Mouse (Mus musculus): Measurements from ENCODE around the gene Erc2.

Erc2 gene

DNA sequence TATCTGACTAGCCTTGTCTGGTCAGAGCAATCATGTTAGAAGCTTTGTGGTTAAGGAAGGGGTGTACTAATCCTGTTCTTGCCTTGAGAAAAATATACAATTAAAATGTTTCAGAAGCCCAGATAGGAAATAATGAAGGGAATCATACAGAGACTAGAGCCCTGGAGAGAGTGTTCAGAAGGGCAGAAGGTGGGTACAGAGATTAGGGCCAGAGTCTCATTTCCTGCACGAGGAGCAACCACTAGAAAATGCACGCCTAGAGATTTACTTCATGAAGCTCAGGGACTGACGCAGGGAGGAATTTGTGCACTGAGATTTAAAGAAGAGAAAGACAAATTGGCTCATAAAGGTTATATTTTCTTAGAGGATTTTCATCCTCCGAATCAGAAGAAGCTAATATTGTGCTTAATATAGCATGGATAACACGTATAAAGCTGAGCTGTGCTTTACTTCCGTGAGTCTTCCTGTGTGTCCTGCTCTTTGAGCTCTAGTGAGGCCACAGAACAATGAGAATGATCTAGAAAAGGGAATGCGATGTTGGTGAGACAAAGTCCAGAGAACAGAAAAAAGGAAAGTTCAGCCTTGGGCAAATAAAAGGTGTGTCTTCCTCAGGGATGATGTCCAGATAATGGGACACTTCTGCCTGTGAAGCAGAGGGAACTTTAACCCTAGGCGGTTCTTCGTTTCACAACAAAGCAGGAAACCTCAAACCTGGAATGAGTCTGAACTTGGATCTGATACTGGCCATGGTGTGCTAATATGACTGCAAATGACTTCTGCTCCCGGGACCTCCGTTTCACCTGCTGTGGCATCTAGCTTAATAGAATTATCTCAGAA lies 45.0 kb downstream of the Erc2 start:
- no peak for DNase-seq (ENCODE audit: low spot score)

DNA sequence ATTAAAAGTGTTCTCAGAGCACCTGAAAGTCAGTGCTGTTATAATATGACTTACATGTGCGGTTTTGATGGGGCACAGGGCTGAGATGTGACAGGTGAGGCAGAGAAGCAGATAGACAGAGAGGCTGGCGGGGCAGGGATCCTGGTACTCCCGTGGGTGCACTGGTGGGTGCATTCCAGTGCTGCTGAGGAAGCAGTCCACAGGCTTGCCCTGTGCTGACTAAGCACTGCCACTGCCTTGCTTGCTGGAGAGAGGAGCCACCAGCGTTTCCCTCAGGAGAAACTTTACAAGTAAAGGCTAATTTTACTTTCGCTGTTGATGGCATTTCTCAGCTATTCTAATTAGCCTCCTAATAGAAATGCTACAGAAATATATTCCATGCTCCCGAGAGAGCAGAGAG lies 45.9 kb downstream of the Erc2 start:
- no peak for DNase-seq (ENCODE audit: low spot score)

DNA sequence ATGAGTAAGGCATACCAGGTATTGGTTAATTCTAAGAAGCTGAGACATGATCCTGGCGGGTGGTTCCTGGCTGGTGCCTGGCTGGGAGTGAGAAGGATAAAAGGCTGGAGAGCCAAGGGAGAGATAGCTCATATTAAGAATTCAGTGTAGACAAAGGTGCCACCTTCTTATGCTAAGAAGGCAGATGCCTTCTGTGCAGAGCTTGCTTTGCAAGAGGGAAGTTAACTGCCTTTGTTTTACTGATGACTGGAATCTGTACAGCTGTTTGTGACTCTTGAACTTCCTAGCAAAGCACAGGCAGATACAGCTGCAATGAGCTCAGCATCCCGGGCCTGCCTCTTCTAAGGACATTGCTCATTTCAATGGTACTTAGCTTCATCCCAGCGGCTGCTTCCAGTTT lies 47.7 kb downstream of the Erc2 start:
- DNase-seq (ENCODE audit: low spot score) = no peak

DNA sequence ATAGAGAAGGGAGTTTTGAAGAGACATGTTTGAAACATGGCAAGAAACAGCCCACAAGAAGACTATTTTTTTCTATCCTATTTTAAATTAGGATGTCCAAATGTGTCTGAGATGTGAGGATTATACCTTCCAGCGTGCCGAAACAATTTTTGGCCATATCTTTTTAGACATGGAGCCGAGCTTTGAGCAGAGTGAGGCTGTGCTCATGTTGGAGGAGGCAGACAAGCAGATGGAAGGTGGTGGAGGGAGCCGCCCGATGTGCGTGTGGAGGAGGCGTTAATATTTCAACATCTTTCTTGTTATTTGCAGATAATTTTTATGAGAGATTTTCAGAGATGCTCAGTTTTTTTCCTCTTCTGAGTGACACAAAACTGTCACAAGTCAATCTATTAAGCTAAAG lies 50.5 kb downstream of the Erc2 start:
- no peak for DNase-seq (ENCODE audit: low spot score)

DNA sequence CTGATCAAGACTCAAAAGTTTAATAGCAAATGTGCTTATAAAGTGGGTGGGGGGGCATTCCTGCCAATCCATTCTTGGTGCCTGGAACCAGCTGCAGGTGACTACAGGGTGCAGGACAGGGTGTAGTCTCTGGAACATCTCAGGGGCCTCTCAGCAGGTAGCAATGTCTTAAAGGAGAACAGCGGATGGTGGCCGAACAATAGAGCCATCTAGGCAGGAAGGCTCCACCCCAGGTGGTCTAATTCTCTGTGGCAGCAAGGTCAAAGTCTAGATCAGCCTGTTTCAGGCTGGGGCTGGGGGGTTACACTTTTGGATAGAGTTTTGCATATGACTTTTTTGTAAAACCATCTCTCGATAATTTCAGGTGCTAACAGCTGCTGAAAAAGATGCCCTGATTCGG lies 51.9 kb downstream of the Erc2 start:
- DNase-seq (ENCODE audit: low spot score) = no peak

DNA sequence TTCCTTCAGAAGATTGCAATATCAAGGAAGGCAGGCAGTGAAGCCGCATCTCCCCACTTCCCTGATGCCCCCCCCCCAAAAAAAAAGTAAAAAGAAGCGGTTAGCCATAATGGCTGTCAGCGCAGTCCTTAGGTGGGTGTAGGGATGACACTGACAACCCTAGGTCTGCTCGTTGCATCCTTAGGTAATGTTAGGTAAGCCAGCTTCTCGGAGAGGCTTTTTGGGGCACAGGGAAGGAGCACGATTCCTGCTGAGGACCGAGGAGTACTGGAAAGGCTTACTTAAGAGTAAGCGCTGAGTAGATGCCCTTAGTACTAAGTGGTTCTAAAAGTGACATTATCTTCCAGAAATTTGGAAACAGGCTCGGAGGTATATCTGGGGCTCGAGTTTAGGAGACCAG lies 52.3 kb downstream of the Erc2 start:
- no peak for DNase-seq (ENCODE audit: low spot score)

DNA sequence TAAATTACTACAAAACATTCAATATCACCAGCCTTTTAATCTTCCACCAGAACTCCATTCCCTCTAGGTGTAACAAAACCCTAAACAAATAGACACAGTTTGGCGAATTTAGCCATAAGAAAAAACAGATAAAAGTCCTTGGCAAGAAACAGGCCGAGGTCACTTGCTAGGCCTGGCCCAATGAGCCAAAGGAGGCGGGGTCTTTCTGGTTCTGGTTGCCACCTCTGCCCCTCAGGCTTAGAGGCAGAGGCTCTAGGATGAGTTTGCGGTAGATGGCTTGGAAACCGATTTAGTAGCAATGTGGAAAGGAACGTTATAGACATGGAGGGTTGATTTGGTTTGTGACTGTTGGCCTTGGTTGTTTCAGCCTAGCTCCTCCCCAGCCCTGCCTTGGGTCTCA lies 52.8 kb downstream of the Erc2 start:
- DNase-seq (ENCODE audit: low spot score) = no peak

DNA sequence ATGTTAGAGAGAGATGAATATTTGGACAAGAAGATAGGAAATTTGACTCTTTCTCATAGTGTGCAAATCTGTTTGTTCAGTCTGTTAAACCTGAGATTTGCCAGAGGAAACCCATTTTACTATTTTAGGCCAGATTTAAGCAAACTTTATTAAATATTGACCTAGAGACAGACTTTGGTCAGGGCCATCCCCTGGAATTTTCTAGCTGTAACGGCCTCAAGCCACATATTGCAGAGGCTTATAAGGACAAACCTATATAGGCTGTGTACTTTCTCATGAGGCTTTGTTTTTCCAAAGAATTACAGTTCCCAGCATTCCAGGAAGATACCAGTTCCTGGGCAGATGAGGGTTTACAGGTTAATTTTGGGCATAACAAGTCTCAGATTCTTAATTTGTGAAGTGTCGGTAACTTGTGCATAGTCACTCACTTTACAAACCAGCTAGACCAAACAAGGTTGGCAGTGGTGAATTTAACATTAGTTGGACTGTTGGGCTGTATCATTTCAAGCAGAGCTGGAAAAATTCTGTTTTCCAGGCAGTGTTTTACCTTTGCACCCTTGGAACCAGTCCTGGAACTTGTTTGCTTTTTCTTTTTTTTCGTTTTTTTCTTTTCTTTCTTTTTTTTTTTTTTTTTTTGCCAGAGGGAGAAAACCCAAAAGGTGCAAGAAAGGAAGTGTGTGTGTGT lies 60.3 kb downstream of the Erc2 start:
- no peak for DNase-seq (ENCODE audit: low spot score)

DNA sequence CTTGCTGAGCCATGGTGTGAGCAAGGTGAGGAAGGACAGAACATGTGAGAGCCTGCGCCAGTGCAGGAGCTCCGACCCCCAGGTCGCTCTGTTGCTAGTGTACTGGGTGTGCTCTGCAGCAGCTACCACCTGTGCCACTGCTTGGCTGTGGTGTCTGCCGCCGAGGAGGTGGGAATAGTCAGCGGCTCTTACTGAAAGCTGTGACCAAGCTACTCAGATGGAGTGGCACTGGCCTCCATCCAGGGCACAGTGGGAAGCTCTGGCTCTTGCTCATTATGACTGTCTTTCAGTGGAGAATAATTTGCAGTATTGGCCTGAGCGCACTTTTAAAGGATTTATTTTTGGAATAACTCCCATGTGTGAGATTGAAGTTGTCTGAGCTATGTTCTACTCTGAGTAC lies 73.6 kb downstream of the Erc2 start:
- DNase-seq (ENCODE audit: low spot score) = no peak

DNA sequence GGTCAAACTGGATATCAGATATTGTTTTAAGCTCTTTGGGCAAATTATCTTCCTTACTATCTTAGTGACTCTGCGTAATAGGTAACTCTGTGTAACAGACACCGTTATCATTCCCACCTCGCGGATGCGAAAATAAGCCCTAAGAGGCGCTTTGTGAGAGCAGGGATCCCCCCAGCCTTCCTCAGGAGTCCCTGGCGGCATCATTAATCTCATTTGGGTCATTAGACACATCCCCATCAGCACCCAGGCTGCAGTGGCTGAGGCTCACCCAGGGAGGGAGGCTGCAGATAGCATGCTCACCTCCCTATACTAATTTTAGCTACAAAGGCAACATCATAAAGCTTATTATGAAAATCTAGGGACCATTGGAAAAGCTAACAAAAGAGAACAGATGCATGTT lies 95.1 kb downstream of the Erc2 start:
- no peak for DNase-seq (ENCODE audit: low spot score)

DNA sequence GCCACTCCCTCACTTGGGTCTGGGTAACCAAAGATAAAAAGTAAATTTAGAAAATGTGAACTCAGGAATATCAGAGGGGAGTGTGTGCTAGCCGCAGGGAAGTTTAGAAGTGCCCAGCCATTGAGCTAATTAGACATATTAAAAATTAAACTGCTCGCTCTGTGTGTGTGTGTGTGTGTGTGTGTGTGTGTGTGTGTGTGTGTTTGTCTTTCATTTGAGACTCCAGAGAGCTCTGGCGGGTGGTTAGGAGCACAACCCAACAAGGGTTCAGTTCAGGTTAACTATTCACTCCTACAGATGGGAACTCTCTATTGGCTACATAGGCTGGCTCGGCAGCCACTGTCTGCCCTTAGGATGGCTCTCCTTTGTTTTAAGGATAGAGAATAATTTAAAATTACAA lies 97.4 kb downstream of the Erc2 start:
- no peak for DNase-seq (ENCODE audit: low spot score)

DNA sequence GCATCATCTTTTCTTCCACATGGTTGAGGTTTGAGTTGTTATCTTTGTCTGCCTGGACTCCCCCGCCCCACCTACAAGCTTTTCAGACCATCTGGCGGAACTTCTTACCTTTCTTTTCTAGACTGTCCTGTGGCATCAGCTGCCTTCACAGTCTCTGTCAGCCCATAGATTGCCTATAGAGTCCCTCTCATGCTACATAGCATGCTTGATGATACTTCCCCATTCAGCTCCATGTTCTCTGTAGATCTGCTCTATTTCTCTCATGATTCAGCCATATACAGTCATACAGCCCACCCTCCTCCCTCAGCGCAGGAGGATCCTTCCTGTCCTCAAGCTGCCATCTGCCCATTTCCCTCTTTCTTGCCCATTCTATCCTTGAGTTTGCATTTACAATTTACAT lies 98.7 kb downstream of the Erc2 start:
- DNase-seq (ENCODE audit: low spot score) = no peak

DNA sequence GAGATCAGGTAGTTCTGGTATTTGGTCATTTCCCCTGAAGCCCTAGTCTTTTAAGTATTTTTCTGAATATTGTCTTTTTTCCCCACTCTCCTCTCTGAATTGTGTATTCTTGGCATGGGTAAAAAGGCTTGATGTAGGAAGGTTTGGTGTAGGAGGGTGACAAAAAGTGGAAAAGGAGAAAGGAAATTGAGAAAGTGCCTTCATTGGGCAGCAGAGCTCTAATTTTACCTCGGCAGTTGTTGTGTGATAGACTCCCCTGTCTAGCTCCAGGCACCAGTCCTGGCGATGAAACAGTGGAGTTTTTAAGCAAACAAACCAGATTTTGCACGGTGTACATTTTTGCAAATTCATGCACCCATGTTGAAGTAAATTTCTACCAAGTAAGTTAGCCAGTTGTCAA lies 99.5 kb downstream of the Erc2 start:
- DNase-seq (ENCODE audit: low spot score) = no peak

DNA sequence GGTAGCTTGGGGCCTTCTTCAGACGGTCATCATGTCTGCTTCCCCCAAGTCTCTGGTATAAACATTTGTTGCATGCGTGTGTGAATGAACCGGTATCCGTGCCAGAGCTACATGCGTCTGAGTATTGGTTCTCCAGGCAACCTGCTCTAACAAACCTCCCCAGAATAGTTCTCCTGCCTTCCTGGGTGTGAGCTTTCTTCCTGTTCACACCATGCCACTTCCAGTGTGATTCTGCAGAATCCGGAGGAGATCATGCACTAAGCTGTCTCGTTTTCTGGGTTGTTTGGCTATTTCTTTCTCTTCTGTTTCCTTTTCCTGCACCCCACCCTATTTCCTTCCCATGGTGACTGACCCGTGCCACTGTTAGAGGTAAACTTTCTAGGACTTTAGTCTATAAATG lies 105.3 kb downstream of the Erc2 start:
- DNase-seq (ENCODE audit: low spot score) = no peak

DNA sequence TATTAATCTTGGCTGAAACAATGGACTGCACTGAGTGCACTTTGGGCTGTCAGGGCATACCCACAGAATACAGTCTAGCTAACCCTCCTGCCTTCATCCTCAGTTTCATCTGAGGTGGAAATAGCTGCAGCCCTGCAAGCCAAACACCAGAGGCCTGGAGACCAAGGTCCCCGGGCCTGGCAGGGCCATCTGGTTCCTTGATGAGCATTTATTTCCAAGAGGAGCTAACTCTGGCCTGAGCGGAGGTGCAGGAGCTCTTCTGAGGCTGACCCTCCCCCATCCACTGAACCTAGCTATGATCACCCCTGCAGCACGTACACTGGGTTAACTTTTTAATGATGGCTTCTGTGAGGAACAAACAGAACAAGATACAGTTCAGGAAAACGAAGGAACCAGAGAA lies 108.9 kb downstream of the Erc2 start:
- no peak for DNase-seq (ENCODE audit: low spot score)

DNA sequence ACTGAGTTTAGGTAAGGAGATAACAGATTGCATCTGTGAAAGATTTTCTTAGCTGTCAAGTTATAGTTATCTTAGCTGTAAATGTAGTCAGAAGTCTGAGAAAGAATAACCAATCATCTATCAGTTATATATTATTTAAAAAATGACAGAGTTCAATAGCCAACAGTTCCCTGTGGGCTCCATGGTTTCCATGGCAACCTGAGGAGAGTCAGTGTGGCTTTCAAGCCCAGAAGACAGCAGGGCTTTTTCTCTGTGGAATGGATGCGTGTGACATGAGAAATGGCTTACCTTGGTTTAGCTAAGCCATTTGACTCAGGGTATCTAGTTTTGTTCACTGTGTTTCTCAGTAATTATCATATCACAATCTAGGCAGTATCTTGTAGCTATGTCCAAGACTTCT lies 117.2 kb downstream of the Erc2 start:
- no peak for DNase-seq (ENCODE audit: low spot score)

DNA sequence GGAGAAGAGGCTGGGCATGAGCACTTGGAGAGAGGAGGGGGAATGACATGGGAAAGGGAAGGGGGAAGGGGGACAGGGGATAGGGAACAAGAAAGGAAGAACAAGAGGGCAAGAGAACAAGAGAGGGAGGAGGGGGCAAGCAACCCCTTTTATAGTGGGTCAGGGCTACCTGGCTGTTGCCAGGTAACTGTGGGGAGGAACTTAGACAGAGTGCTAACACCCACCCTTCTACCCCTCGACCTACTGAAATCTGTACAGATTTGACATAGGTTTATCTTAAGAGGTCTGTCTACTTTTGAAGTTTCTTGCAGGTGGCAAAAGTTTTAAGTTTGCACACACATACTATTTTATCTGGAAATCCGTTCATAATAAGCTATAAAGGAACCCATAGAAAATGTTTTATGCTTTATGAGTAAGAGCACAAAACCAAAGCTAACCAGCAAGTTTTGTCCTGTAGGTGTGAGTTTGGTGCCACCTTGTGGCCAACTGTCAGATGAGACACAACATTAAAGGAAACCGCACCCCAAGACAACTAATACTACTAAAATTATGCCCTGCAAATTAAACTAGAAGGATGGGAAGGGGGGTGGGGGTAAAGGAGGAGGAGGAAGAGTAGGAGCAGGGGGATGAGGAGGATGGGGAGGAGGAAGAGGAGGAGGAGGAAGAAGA lies 119.2 kb downstream of the Erc2 start:
- peak; percentile 63 for DNase-seq (ENCODE audit: low spot score)

DNA sequence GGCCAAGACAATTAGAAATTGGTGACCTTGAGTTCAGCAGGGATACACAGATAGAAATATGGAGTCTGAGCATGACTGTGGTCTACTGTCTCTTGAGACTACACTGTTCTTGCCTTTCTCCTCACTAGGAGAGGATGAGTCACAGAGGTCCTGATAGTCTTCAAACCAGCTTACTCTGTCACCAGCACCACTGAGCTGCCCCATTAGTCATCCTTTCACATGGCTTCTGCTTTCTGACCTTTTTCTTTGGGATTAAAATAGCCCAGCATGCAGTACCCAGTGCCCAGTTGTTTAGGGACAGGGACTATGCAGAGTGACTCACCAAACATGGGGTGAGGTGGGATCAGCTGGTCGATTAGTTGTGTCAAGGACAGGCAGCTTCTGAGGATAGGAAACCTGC lies 132.1 kb downstream of the Erc2 start:
- no peak for DNase-seq (ENCODE audit: low spot score)

DNA sequence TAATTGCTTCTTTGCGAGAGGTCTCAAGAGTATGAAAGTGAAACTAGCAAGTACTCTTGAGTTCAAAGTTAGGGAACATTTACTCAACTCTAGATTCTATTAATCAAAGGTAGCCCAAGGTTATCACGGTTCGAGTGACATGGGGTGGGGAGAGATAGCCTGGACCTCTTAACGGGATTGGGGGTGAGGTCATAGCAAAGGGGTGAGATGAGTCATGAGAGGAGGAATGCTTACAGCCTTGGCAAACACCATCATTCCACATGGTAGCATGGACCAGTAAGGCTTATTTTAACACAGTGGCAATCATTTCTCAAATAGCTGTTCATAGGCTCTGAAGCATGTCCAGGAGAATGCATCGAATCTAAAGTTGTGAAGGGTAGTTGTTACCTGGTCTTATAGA lies 134.7 kb downstream of the Erc2 start:
- no peak for DNase-seq (ENCODE audit: low spot score)

DNA sequence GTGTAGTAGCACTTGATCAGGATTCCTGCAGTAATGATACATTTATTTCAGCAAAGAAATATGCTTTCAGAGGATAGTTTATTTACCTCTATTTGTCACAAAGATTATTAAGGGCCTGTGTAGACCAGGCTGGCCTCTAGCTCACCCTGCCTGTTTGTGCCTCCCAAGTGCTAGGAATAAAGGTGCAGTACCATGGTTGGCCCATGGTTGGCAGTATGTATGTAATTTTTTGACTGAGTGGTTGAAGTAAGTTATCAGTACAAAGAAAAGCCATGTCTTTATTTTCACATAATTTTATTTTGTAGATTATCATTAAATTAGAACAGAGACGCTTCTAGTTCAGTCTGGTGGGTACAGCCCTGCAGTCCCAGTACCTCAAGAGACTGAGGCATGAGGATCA lies 136.0 kb downstream of the Erc2 start:
- DNase-seq (ENCODE audit: low spot score) = no peak

DNA sequence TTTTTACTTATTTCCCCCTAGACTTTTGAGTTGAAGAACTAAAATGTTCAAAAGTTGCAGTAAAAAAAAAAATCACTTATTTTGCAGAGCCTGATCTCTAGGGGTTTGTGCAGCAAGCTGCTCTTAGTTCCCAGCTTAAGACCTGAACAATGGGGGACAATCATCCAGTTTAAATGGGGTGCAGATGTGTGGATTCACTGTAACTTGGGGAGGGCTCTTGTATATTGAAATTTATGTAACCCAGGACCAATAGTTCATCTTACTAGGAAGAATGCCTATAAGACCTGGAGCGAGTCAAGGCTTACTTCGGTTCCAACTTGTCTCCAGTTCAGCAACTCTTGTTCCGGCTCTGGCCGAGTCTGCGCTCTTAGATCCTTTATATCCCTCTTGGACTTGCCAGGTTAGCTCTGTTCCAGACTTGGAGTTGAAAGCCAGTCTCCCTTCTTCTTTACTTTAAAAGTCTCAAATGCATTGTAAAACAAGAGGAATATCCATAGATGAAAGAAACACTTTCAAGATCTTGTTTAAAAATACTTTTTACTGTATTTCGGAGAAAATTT lies 136.9 kb downstream of the Erc2 start:
- no peak for DNase-seq (ENCODE audit: low spot score)

DNA sequence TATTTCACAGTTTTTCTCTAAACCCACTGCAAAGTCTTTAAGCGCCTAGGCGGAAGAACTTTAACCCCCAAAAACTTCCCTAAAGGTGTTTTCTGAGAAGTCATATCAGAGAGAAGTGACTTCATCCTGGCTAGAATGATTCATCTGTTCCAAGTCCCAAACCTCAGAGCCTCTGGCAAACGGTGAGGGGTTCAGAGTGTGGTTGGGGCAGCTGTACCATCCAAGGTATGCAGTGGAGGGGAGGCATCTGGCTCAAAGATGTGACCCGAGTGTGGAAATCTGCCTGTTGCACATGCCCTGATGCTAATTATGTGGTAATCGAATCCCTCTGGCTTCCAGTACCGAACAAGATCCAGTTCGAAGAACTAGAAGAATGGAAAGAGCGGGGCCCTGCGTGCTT lies 137.8 kb downstream of the Erc2 start:
- no peak for DNase-seq (ENCODE audit: low spot score)

DNA sequence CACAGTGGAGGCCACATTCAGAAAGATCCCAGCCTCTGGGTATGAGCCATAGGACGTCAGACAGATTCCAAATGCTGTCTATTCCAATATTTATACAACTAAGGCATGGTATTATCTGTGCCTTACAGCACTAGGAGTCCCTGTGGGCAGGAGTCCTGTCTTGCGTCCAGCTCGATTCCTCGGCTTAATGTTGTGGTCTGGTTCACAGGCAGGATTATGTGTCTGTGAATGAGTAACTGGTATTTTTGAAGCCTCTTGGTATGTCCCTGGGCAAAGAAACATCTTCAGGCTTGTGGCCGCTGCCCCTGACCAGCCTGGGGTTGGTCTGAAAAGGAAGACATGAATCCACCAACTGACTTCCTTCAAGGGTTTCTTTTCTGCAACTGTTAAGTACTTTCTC lies 153.1 kb downstream of the Erc2 start:
- no peak for DNase-seq (ENCODE audit: low spot score)
